Mouse (Mus musculus) right cerebral cortex, adult 18-20 months (tissue): ENCODE data around the gene Sp140.
"Not testable (repeated sequence)": the region's sequence is repeated elsewhere in the genome, so short reads cannot be mapped to it uniquely, and the experiment has no call there.

Experiments
- DNase-seq: peaks from one replicate; pipeline ENCODE4 v3.0.0; 2022; ENCODE audit warnings: mixed read lengths

Gene Sp140

DNA sequence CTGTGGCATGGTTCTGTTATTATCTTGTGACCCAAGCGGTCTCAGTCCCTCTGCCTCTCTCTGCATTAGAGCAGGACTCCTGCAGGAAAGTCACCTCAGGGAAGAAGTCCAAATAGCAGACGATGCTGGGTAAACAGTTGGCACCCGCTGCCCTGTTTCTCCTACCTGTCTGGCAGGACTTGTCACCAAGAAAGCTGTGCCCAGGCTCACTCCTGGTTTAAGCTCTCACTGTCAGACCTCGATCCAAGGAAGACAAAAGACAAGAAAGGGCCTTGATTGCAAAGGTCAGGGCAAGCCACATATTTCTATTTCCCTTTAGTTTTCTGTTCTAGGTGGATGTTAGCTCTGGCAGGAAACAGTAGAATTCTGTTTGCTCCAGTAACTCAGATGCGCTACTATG lies 50.3 kb downstream of the Sp140 start:
- DNase-seq, result not testable (repeated sequence)

DNA sequence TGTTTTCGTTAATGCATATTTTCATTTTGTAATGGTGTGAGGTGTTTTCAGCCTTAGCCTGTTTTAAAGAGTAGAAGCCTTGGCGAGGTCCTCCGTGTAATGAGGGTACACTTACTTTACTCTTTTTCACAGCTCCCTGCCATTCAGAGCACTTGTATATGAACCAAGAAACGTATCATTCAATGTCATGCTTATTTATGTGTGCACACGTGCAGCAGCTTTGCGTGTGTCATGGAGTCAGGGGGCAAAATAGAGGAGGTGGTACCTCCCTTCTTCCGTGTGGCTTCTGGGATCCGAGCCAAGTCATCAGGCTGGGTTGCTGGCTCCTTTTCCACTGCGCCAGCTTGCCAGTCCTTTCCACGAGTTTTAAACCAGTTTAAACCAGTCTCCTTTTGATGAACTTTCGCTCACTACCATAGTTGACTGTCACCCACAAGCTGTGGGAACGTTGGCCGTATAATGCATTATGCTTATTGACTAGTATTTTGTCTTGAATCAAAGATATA lies 51.6 kb downstream of the Sp140 start:
- DNase-seq, result not testable (repeated sequence)

DNA sequence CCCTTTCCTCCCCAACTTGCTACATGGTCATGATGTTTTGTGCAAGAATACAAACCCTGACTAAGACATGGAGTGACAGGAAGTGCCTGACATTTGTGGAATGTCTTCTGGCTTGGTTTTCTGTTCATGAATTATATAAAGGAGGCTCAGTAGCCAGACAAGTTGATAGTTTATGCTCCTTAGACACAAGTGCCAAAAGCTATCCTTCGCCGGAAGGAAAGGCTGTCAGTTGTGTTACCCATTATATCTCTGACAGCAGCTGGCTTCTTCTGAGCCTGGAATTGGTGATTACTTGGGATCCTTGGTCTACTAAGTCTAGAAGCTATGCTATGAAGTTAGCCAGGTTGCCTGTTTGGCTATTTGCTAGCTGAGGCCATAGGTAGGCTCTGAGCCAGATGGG lies 57.0 kb downstream of the Sp140 start:
- not testable (repeated sequence) for DNase-seq

DNA sequence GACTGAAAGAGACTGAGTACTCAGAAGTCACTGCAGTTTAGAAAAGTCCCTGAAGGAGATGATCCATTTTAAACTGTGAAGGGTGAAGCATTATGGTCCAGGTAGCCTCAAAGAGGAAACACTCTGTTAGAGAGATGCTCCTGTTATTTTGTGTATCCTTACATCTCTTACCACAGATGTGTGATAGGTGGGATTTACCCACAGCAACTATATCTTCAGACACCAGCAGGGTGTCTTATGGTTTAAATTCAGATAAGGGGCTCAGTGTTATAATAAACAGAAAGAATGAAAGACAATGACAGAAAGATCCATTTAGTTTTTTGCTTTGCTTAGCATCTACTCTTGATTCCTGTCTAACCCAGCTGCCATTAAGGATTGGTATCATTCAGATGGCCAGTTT lies 64.1 kb downstream of the Sp140 start:
- DNase-seq, result no peak

DNA sequence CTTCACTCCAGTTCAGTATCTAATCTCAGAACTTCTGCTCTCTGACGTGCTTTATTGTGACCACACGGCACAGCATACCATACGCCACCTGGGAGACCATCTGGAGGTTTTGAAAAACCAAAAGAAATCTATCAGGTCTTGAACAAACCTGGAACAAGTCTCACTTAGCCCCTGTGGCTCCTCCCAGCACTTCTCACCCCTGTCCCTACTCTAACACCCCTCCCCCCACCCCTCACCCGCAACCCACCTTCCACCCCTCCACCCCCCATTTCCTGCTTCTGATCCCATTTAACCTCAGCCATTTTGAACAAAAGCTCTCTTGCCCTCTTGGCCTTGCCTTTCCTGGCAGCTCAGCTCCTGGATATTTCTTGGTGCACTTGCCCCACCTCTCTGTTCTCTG lies 80.0 kb downstream of the Sp140 start:
- DNase-seq, result no peak

DNA sequence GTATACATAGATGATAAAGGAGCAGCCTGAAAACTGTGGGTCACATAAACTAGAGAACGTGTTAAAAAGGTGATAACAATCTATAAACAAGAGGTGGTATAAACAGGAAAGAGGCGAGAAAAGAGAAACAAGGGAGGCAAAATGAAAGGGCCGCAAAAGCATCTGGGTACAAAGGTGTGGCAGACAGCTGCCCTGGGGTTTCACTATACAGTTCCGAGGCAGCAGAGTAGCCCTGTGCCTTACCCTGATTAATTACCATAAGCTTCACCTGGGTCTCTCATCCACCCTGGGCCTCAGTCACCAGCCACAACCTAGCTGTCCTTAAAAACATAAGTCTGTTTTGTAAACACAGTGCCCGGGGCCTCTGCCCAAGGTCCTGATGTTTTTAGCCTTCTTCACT lies 86.5 kb downstream of the Sp140 start:
- no peak for DNase-seq

DNA sequence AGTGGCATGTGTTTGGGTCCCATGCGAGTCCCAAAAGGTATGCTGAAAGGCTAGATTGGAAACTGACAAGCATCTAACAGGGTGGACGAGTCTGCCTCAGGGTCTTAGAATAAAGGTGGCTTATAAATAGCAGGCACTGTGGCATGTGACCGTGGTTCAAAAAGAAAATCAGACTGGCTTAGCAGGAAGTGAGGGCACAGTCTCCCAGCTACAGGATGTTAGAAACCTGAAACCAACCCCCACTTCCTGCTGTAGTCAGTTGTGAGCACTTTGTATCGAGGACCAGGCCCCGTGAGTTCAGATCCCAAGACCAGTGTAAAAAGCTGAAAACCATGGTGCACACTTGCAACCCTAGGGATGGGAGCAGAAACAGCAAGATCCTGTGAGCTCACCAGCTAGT lies 87.2 kb downstream of the Sp140 start:
- no peak for DNase-seq

DNA sequence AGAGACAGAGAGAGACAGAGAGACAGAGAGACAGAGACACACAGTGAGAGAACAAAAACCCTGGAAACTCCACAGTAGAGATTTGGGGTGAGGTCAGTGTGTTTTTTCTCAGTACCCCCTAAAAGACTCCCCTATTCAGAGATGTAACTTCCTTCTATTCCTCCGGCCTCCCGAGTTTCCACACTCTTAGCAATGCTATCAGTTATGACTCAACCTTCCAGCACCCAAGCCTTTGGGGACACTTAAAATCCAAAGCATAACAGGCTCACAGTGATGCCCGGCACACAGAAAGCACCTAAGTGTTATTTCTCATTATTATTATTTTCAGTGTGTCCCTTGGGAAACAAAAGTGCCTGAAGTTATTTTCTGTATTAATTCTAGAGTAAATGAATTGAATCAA lies 90.4 kb downstream of the Sp140 start:
- no peak for DNase-seq

DNA sequence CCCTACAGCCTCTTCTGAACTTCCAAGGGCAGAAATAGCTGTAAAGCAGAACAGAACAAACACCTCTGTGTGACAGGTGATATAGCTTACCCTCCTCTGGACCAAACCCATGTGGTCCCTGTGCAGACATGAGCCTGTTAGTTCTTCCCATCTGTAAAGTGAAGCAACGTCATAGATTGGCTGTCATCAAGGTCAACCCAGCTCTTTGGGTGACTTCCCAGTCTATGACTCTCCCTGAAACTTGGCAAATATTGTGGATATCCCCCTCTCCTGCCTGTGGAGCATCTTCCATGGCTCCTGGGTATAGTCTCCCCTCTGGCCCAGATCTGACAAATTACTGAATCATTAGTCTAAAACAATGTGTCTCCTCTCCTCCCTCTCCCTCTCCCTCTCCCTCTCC lies 92.1 kb downstream of the Sp140 start:
- DNase-seq, result no peak

DNA sequence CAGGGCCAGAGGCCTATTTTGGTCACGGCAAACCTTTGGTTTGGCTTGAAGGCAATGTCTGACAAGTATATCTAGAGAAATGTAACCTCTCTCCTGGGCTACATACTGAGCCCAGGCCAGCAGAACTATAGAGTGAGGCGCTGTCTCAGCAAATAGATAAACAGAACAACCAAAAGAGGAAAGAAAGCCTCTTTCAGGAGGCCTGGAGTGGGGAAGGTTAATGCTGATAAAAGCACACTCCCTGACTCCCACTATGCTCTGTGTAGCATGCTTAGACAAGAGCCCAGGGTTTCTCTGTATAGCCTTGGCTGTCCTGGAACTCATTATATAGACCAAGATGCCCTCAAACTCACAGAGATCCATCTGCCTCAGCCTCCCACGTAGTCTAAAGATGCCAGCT lies 93.1 kb downstream of the Sp140 start:
- DNase-seq, result no peak
